Mouse (Mus musculus) spleen, postnatal 10 days (tissue): ENCODE results near the gene Zbtb45.
A peak's percentile ranks its signal among the peaks of the same experiment; 100 is the strongest.

ENCODE experiments used
- DNase-seq, 2 experiments: peaks; one replicate each; pipeline ENCODE4 v3.0.0; 2021 to 2022; ENCODE audit warnings: low spot score in 2 of 2

Gene Zbtb45

DNA sequence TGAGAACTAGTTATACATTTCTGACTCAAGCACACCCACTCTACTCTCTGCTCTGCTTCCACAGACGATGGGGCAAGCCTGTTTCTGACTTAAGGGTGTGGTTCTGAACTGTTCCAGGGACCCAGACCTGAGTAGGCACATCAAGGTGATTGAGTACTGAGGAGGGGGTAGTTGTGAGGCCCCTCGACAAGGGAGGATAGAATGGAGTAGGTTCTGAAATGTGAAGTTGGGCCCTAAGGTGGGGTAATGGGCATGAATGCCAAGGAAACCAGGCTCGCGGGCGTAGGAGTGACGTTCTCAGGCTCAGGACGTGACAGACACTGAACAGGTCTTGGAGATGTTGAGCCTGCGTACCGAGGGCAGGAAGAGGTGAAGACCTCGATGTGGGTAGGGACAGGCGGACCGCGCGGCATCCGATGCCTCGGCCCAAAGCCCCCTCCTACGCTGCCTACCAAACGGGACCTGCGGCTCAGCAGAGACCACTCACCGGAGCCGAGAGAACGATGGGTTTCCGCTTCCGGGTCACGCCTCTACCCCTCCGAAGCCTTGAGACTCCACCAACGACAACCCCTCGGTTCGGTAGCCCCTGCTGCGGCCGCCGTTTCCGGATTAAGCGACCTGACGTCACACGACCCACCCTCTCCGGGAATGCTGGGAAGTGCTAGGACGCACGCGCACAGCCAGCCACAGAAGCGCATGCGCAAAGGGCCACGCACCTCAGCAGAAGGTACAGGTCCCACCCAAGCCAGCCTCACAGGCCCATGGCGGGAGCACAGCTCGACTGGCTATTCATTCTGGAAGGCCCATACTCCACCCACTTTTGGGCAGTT is 24.5 kb upstream of the Zbtb45 start, which contains the start of gene Chmp2a:
Gene Chmp2a, minus strand, starts transcription at position 660 of the 830 bp plus-strand sequence.
- DNase-seq: peak; percentile 94 to 96

GRCm38 (mm10) chr7:13033451-13034147 is 23.8 kb upstream of the Zbtb45 start:
- no peak for DNase-seq

DNA sequence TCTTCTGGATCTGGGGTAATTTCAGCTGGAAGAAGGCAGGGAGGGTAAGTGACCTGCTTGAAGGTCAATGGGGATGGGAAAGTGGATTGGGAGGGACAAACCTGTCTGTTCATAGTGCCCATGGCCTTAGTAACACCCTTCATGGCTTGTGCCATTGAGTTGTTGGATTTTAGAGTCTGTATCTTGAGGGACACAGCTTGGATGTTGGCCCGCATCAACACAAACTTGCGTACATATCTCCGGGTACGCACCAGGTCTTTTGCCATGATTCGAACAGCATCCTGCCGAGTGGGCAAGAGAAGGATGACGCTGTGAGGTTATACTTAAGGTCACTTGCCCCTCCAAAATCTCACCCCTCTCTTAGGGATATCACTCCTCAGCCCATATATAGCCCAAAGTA is 22.7 kb upstream of the Zbtb45 start:
- DNase-seq: no peak

GRCm38 (mm10) chr7:13031983-13032382 is 22.1 kb upstream of the Zbtb45 start:
- DNase-seq: no peak

DNA sequence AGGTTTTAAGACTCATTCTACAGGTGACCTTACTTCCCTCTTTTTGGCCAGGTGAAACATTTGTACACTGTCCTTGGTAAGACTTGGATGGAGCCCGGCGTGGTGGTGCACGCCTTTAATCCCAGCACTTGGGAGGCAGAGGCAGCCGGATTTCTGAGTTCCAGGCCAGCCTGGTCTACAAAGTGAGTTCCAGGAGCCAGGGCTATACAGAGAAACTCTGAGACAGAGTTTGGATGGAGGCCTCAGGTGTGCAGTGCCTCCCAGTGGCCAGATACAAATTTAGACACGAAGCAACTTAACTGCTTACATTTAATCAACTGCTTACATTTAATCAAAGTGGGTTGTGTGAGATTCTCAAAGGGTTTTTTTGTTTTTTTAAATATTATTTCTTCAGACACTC is 21.2 kb upstream of the Zbtb45 start:
- peak in 1 of 2 experiments; percentile 50 for DNase-seq

DNA sequence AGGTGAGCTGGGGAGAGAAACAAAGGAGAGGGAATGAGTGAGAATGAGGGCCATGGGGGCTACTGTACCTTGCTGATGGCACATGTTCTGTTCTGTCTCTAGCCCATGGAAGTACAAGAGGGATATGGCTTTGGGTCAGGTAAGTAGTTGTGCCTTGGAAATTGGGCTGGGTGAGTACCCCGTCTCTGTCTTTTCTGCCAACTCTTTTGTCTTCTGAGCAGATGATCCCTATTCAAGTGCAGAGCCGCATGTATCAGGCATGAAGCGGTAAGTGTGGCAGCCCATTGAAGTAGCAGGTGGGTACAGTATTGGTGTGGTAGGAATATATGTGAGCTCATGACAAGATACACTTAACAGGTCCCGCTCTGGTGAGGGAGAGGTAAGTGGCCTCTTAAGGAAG is 19.2 kb upstream of the Zbtb45 start:
- no peak for DNase-seq

DNA sequence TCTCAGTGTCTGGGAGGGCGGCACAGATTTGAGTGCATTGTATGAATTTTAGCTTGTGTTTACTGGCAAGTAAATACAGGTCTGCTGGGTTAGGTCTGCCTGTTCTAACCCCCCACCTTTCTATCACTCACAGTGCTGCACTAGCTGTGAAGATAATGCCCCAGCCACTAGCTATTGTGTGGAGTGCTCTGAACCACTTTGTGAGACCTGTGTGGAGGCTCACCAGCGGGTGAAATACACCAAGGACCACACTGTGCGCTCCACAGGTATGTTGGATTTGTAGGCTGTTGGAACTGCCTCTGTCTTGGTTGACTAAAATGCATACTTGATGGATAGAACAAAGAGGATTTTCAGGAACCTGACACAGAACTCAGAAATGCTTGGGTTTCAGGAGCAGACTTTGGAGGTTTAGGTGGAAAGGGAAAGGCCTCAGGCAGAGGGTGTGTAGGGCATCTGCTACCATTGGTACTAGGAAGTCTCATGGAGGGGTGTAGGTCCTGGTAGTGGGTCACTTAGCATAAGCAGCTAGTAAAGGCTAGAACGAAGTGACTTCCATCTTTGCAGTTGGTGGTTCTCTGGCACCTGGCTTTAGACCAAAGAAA is 15.8 kb upstream of the Zbtb45 start:
- peak in 1 of 2 experiments; percentile 13 for DNase-seq

GRCm38 (mm10) chr7:13024805-13025204 is 15.0 kb upstream of the Zbtb45 start:
- DNase-seq: peak; percentile 67 to 82

GRCm38 (mm10) chr7:13023928-13024731 is 14.3 kb upstream of the Zbtb45 start:
- DNase-seq: peak; percentile 95 to 99

DNA sequence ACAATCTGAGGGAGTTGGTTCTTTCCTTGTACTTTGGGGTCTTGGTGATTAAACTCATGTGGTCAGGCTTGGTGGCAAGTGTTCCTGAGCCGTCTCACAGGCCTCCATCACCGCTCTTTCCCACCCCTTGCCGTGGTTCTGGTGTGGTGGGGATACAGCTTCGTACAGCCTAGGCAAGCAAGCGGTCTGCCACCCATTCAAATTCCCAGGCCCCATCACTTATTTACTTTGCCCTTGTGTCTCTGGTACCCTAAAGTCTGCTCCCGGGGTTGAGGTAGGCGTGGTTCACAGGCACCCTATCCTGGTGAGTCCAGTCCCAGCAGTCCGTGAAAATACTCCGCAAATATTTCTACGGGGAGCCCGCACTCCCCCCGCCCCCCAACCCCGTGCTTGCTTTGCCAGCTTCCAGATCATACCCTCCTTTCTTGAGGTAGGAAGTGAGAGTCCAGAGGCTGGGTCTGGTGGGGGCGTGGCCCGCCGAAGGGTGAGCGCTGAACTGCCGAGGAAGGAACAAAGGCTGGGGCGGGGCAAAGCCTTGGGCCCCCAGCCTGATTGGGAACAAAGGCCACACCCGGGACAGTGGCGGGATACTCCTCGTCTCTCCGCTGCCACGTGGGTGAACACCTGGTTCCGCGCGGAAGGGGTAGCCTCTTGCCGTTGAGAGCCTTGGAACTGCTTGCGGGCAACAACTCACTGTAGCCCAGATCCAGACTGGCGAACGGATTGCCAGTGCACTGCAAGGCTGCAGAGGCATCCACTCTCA is 13.1 kb upstream of the Zbtb45 start:
- DNase-seq: peak; percentile 59 to 73

- DNase-seq: no peak
Measured at GRCm38 (mm10) chr7:13015217-13015616, 5.4 kb upstream of the Zbtb45 start.

- DNase-seq: no peak
Measured at GRCm38 (mm10) chr7:13014275-13014839, 4.5 kb upstream of the Zbtb45 start.

- DNase-seq: no peak
Measured at GRCm38 (mm10) chr7:13013671-13014070, 3.8 kb upstream of the Zbtb45 start.

GRCm38 (mm10) chr7:13009143-13010004 is 460 bp downstream of the Zbtb45 start:
- peak; percentile 94 to 96 for DNase-seq

- no peak for DNase-seq
Measured at GRCm38 (mm10) chr7:13007341-13008092, 2.3 kb downstream of the Zbtb45 start.

DNA sequence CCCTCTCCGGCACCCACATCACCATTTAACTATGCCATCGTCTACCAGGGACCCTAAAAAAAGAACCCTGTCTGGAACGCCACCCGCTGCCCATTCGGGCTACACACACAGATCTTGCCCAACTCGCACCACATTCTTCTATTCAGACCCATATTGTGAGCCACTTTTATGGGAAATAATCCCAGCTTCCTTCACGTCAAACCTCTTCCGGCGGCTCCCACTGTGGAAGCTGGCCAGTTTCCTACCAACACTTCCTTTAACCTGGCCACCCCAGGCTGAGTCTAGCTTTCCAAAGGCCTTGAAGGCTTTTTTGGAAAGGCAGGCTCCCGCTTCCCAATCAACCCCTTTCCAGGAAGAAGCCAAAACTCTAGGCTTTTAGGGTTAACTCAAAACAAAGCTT is 3.3 kb downstream of the Zbtb45 start:
- DNase-seq: no peak

GRCm38 (mm10) chr7:13006011-13006410 is 3.8 kb downstream of the Zbtb45 start:
- DNase-seq: no peak

- DNase-seq: no peak
Measured at GRCm38 (mm10) chr7:13003380-13003779, 6.5 kb downstream of the Zbtb45 start.

DNA sequence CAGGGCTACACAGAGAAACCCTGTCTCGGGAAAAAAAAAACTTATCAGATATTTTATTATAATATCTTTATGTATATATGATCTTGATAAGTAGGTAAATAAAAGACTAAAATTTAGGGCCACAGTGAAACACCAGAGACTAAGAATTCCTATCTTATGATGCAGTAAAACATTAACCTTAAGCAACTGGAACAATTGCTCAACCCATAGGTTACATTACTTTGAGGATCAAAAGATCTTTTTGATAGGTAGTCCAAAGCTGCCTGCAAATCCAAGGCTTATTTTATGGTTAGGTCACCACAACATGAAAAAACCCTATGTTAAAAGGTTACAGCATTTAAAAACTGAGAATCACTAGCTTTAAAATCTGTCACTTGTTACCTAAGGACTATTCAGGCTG is 8.2 kb downstream of the Zbtb45 start:
- DNase-seq: no peak
